Mouse (Mus musculus) forebrain, embryonic 10.5 days (tissue): ENCODE data around the gene Wiz. TPM values are rescaled to one million over a fixed set of nuclear protein-coding genes. Genes with fewer than 3 reads are reported as not detected.
A peak's percentile ranks its signal among the peaks of the same experiment; 100 is the strongest.

Experiments
- DNase-seq: peaks from one replicate; pipeline ENCODE4 v3.0.0-alpha.2; 2017; ENCODE audit warnings: low spot score; ENCODE audit errors: extremely low spot score
- H3K27ac ChIP-seq: fragments of 300-500 bp; sonication (generic); 2 replicates; pipeline ENCODE4 v1.5.1; 2016; ENCODE audit warnings: mild to moderate bottlenecking
- H3K27me3 ChIP-seq: fragments of 300-500 bp; sonication (generic); 2 replicates; pipeline ENCODE4 v1.6.1; 2016; ENCODE audit warnings: mild to moderate bottlenecking; ENCODE audit not compliant: poor library complexity, severe bottlenecking
- H3K36me3 ChIP-seq: fragments of 300-500 bp; sonication (generic); replicated peaks from 2 replicates; pipeline ENCODE4 v1.6.1; 2016; ENCODE audit warnings: mild to moderate bottlenecking, moderate library complexity
- H3K4me1 ChIP-seq: fragments of 300-500 bp; sonication (generic); 2 replicates; pipeline ENCODE4 v1.6.1; 2016
- H3K4me3 ChIP-seq: fragments of 300-500 bp; sonication (generic); 2 replicates; pipeline ENCODE4 v1.5.1; 2016; ENCODE audit warnings: mild to moderate bottlenecking, moderate library complexity
- H3K9me3 ChIP-seq: fragments of 300-500 bp; sonication (generic); 2 replicates; pipeline ENCODE4 v1.6.1; 2016; ENCODE audit warnings: mild to moderate bottlenecking, moderate library complexity
- WGBS: fragments of 180-500 bp; shearing (Covaris S2); methylation state at CpG from one replicate; pipeline ENCODE4 v1.1.7; 2016; 5-methylcytosine and 5-hydroxymethylcytosine counted together
- polyA plus RNA-seq: library from polyadenylated mRNA; unstranded; fragments of >200 nt; fragmentation: Nextera tagmentation; extraction: Ambion mirVana; gene quantifications from 2 replicates; pipeline ENCODE4 v1.2.1, GENCODE M21; 2016

Wiz gene
- polyA plus RNA-seq, 1 experiment from 2014 or later = 25.9 TPM

DNA sequence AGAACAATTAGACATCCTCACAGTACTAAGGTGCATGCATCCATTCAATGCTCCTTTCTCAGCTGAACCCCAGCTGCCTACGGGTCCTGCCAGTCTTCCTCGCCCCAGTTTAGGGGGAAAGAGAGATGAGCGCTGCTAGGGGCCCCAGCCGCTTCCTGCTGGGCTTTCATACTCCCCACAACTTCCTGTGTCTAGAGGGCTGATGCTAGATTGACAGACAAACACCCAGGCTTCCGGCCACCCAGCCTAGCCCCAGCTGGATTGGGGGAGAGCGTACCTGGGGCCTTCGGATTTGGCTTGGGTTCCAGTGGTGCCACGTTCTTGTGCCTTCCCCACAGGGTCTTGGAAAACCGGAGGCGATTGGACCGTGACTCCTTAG, 13.5 kb upstream of the Wiz start:
- no peak for DNase-seq
- Histone ChIP-seq H3K9me3 (no peaks in the 10 kb centered on the region), H3K27me3 (peaks cover 29% of the 10 kb centered on the region), H3K27ac (no peak overlapping the region), H3K4me3 (no peak overlapping the region; the same call in 1 of the 2 replicates), H3K36me3 (no peaks in the 10 kb centered on the region), H3K4me1 (no peaks in the 10 kb centered on the region)
- WGBS = 73% methylated on average over 11 of the region's 11 CpGs

GRCm38 (mm10) chr17:32402011-32402778, 13.0 kb upstream of the Wiz start:
- WGBS = 84% methylated on average over 9 of the region's 9 CpGs
- DNase-seq = no peak
- H3K4me1 ChIP-seq = no peaks in the 10 kb centered on the region

DNA sequence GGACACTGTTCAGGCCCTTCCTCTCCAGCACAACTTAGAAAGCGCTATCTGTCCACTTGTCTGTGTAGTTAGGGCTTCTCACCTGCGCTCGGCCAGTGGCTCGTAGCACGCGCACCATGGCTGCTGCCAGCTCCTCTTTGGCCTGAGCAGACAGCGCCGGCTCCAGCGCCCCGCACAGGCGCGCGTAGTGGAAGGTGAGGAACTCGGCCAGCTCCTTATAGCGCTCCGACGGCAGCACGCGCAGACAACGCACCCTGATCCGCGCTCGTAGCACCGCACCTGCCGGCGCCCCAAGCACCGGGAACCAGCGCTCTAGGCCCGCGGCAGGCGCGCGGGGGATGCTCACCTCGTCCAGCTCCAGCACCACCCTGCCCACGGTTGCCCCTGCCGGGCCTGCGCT, 7.0 kb upstream of the Wiz start:
- H3K27me3 ChIP-seq = peaks cover 94% of the 10 kb centered on the region
- H3K9me3 ChIP-seq = no peaks in the 10 kb centered on the region
- DNase-seq = no peak
- no peaks in the 10 kb centered on the region for H3K36me3 ChIP-seq
- 0 out of 2 replicates have a peak overlapping the region, but pooled peaks have one; percentile 8 for H3K27ac ChIP-seq
- peaks cover 16% of the 10 kb centered on the region for H3K4me1 ChIP-seq
- WGBS = 4% methylated on average over 37 of the region's 37 CpGs
- H3K4me3 ChIP-seq = peak overlapping the region; percentile 36

More at GRCm38 (mm10) chr17:32402011-32402778, 13.0 kb upstream of the Wiz start:
- Histone ChIP-seq H3K9me3 (no peaks in the 10 kb centered on the region), H3K4me3 (no peak overlapping the region; the same call in 1 of the 2 replicates), H3K27me3 (peaks cover 35% of the 10 kb centered on the region), H3K27ac (no peak overlapping the region), H3K36me3 (no peaks in the 10 kb centered on the region)

DNA sequence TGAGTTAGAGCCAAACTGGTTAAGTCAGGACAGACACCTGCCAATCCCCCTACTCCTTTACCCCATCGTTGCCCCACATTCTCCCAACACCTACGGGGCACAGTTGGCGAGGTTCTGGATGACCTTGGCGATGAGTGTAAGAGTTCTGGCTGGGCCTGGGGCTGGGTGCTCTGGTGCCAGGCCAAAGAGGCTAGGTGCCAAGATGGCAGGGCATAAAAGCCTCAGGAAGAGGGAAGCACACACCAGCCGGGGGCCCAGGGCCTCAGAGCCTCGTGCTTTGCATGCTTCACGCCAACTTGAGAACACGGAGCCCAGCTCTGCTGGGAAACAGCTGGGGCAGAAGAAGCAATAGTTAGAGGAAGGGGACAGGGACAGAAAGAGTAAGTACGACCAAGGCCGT, 4.7 kb upstream of the Wiz start:
- H3K9me3 ChIP-seq = no peaks in the 10 kb centered on the region
- H3K27ac ChIP-seq = no peak overlapping the region
- H3K4me3 ChIP-seq = no peak overlapping the region
- WGBS = 88% methylated on average over 10 of the region's 10 CpGs
- H3K36me3 ChIP-seq = no peaks in the 10 kb centered on the region
- peaks cover 24% of the 10 kb centered on the region for H3K4me1 ChIP-seq
- DNase-seq = no peak
- peaks cover 92% of the 10 kb centered on the region for H3K27me3 ChIP-seq

GRCm38 (mm10) chr17:32388370-32389100, 704 bp downstream of the Wiz start:
- Histone ChIP-seq H3K27ac (peak overlapping the region; percentile 96), H3K27me3 (peaks cover 47% of the 10 kb centered on the region)

DNA sequence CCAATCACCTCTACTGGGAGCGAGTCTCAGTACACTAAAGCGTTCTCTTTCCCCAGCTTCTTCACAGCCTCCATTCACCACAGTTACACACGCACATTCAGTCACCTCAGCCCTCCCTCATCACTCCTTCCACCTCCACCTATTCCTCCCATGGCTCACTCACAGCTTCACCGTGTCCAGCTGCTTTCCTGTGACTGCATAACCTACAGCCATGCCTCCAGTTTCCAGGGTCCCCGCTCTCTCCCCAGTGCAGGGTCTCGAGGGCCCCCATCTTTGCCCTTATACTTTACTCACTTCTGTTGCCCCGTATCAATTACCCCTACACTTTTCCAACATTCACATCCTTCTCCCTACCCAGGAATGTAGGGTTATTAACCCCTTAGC, 1.3 kb downstream of the Wiz start:
- Histone ChIP-seq H3K36me3 (peaks cover 22% of the 10 kb centered on the region), H3K4me1 (peaks cover 34% of the 10 kb centered on the region), H3K27me3 (peaks cover 42% of the 10 kb centered on the region), H3K4me3 (peak overlapping the region; percentile 88), H3K9me3 (no peaks in the 10 kb centered on the region), H3K27ac (peak overlapping the region; percentile 96)
- no peak for DNase-seq
- WGBS = 40% methylated on average over 7 of the region's 7 CpGs

More at GRCm38 (mm10) chr17:32388370-32389100, 704 bp downstream of the Wiz start:
- Histone ChIP-seq H3K4me1 (peaks cover 34% of the 10 kb centered on the region), H3K36me3 (peaks cover 17% of the 10 kb centered on the region), H3K4me3 (peak overlapping the region; percentile 88), H3K9me3 (no peaks in the 10 kb centered on the region)
- WGBS = under 1% methylated on average over 38 of the region's 39 CpGs
- peak; percentile 35 for DNase-seq

GRCm38 (mm10) chr17:32386659-32387432, 2.4 kb downstream of the Wiz start:
- no peak overlapping the region for H3K27ac ChIP-seq
- H3K36me3 ChIP-seq = peaks cover 32% of the 10 kb centered on the region
- H3K4me3 ChIP-seq = no peak overlapping the region; the same call in 1 of the 2 replicates
- peaks cover 30% of the 10 kb centered on the region for H3K27me3 ChIP-seq
- H3K9me3 ChIP-seq = no peaks in the 10 kb centered on the region
- H3K4me1 ChIP-seq = peaks cover 26% of the 10 kb centered on the region
- DNase-seq = no peak
- WGBS = 71% methylated on average over 9 of the region's 9 CpGs

DNA sequence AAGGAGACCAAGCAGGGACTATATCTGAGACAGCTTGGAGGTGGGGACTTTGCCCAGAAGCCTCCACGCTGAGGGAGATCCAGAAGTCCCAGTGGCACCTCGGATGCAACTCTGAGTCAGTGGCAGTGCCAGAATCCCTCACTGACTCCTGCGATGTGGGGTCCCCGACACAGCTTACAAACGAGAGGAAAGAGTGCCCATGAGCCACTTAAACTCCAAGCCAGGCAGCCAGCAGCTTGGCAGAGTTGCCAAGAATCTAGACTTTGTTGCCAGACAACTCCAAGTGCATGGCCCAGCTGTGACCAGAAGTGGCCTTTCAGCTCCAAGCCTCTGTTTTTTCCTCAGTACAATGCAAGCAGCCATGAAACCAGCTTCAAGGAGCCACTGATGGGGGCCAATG, 5.6 kb downstream of the Wiz start:
- peaks cover 10% of the 10 kb centered on the region; the same call in 1 of the 2 replicates for H3K27me3 ChIP-seq
- DNase-seq = no peak
- no peaks in the 10 kb centered on the region for H3K9me3 ChIP-seq
- H3K27ac ChIP-seq = no peak overlapping the region
- H3K36me3 ChIP-seq = peaks cover 37% of the 10 kb centered on the region
- WGBS = 85% methylated on average over 5 of the region's 5 CpGs
- H3K4me1 ChIP-seq = peaks cover 20% of the 10 kb centered on the region
- H3K4me3 ChIP-seq = no peak overlapping the region

GRCm38 (mm10) chr17:32382576-32382975, 6.7 kb downstream of the Wiz start:
- Histone ChIP-seq H3K9me3 (no peaks in the 10 kb centered on the region), H3K27ac (no peak overlapping the region), H3K27me3 (0 out of 2 replicates have a peak, but pooled peaks cover 4% of the 10 kb centered on the region), H3K36me3 (peaks cover 47% of the 10 kb centered on the region), H3K4me3 (no peak overlapping the region), H3K4me1 (peaks cover 9% of the 10 kb centered on the region)
- 93% methylated on average over 7 of the region's 7 CpGs for WGBS
- no peak for DNase-seq

GRCm38 (mm10) chr17:32378786-32379185, 10.5 kb downstream of the Wiz start:
- H3K36me3 ChIP-seq = peaks cover 47% of the 10 kb centered on the region
- no peak overlapping the region for H3K4me3 ChIP-seq
- peaks cover 14% of the 10 kb centered on the region for H3K4me1 ChIP-seq
- H3K9me3 ChIP-seq = no peaks in the 10 kb centered on the region
- 79% methylated on average over 2 of the region's 2 CpGs for WGBS
- DNase-seq = no peak
- no peaks in the 10 kb centered on the region for H3K27me3 ChIP-seq
- no peak overlapping the region for H3K27ac ChIP-seq

- 87% methylated on average over 9 of the region's 9 CpGs for WGBS
- H3K9me3 ChIP-seq = no peaks in the 10 kb centered on the region
- no peak overlapping the region for H3K27ac ChIP-seq
- peaks cover 30% of the 10 kb centered on the region for H3K36me3 ChIP-seq
- no peaks in the 10 kb centered on the region for H3K27me3 ChIP-seq
- peaks cover 14% of the 10 kb centered on the region for H3K4me1 ChIP-seq
- no peak for DNase-seq
- H3K4me3 ChIP-seq = no peak overlapping the region
These were observed 12.1 kb downstream of the Wiz start for GRCm38 (mm10) chr17:32377137-32377536.

- Histone ChIP-seq H3K4me3 (no peak overlapping the region), H3K27ac (no peak overlapping the region), H3K4me1 (peaks cover 14% of the 10 kb centered on the region), H3K9me3 (no peaks in the 10 kb centered on the region), H3K27me3 (no peaks in the 10 kb centered on the region), H3K36me3 (peaks cover 29% of the 10 kb centered on the region)
- WGBS = 91% methylated on average over 15 of the region's 15 CpGs
- no peak for DNase-seq
These were observed 12.8 kb downstream of the Wiz start for GRCm38 (mm10) chr17:32376475-32376874.
